Mouse (Mus musculus) testis, adult 2 months (tissue): ENCODE data around the gene Cfap46.

Experiments
- CTCF ChIP-seq: fragments of 200-500 bp; IDR thresholded peaks from 2 replicates; pipeline ENCODE4 v1.5.1; 2012; ENCODE audit warnings: low read depth, mild to moderate bottlenecking, inconsistent platforms, low read length, moderate library complexity; ENCODE audit not compliant: control insufficient read depth, insufficient read depth, insufficient replicate concordance
- POLR2A ChIP-seq: fragments of 200-500 bp; IDR thresholded peaks from 2 replicates; pipeline ENCODE4 v1.6.1; 2012; ENCODE audit warnings: low read depth, mild to moderate bottlenecking, inconsistent platforms, low read length, moderate library complexity; ENCODE audit not compliant: control insufficient read depth

- no peak for TF ChIP-seq POLR2A
- TF ChIP-seq CTCF, result no peak
These were observed 119.5 kb downstream of the Cfap46 start for GRCm38 (mm10) chr7:139564161-139564560.
